Mouse (Mus musculus) ES-Bruce4 (cell line): Measurements from ENCODE around the gene Krt6b.

ENCODE experiments used
- CTCF ChIP-seq: IDR thresholded peaks from one replicate; pipeline ENCODE4 v1.8.1; 2011; ENCODE audit warnings: low read depth, low read length
- POLR2A ChIP-seq: IDR thresholded peaks from one replicate; pipeline ENCODE4 v1.8.1; 2011; ENCODE audit warnings: low read length; ENCODE audit not compliant: insufficient read depth

DNA sequence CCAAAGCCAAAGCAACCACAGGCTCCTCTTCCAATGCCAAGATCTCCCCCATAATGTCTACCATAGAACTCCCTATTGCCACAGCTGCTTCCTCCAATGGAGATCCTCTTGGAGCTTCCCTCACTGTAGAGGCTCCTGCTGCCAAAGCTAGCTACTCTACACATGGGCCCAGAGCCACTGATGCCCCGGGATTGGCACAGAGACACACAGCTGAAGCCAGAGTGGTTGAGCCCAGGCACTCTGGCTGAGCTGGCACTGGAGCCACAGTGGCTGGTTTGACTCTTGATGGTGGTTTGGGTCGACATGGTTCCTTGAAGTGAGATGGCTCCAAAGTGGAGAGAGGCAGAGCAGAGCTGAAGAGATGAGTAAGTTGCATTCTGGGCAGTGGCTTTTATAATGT, 52.2 kb downstream of the Krt6b start, which contains the start of gene Gm5414:
- TF ChIP-seq POLR2A = no peak
- TF ChIP-seq CTCF = no peak
